Mouse (Mus musculus): Measurements from ENCODE around the gene Smyd1.

The Smyd1 gene

DNA sequence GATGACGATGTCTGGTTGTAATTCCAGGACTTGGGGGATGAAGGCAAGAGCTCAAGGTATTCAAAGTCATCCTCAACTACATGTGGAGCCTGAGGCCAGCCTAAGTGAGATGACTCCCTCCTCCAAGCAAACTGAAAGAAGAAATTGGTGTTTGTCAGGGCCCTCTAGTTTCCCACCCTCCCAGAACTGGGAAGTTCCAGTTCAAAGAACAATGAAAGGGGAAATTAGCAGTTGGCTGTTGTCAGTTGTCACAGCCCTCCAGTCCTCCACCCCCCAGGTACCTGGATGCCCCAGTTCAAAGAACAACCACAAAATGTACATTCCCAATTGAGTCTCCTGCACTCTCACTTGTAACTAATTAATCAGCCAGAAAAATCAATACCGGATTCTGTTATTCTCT, 113.3 kb downstream of the Smyd1 start:
- in situ Hi-C loops (cut with MboI): no loop called here

- in situ Hi-C loops (cut with MboI): no loop called here
Observed at GRCm38 (mm10) chr6:71204166-71204565, 117.9 kb downstream of the Smyd1 start.

GRCm38 (mm10) chr6:71203674-71204073, 118.4 kb downstream of the Smyd1 start:
- in situ Hi-C loops (cut with MboI): no loop called here

- in situ Hi-C loops (cut with MboI): no loop called here
Observed at GRCm38 (mm10) chr6:71201925-71202324, 120.1 kb downstream of the Smyd1 start.

DNA sequence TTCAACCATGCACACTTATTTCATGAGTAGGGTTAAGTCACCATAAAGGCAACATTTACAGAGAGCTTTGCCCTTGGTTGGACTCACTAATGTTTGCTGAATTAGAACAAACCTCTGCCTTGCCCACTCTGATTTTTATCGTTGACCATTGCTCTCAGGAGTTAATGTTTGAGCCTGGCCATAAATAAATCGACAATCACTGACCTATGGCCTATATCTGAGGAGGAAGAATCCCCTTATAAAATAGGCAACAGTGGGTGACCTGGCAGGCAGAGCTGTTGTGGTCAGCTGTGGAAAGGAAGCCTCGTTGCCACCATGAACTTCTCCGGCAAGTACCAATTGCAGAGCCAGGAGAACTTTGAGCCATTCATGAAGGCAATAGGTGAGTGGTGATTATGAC, 122.4 kb downstream of the Smyd1 start, which contains the start of gene Fabp1:
Gene Fabp1 (plus strand): TSS at position 216 of the 400 bp plus-strand sequence.
- in situ Hi-C loops (cut with MboI): no loop called here

DNA sequence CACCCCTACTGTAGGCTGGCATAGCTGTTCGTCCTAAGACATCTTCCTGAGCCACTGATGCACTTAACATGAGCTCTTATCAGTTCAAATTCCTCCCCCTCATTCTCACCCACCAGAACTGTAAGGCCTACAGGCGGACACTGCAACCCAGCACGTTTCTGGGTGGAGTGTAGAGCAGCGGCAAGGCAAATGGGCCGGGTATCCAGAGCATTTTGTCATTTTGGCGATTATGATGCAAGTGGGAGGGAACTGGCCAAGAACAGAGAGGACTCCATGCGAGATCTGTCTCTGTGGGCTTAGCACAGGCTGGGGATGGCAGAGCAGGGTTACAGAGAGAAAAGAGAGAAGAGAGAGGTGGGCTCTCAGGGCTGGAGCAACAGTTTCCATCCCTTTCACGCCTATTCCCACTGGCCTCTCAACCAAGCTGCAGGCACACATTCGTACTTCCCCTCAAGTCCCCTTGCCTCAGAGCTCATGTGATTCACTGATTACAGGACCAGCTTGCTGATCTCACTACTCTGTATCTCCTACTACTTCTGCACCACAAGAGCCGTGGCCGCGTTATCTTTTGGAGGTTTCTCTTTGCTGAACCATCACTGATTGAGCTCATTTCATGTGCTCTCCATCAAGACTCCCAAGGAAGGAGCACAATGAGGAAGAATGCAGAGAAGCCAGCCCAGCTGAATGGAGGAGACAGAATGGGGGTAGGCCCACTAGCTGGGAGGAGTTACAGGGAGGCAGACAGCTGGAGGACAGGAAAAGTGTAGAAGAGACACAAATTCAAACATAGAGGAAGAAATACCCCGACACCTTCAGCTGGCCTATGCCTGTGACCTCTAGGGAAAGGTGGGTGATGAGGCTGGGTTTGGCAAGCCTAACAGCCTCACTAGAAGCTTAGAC, 124.1 kb downstream of the Smyd1 start:
- in situ Hi-C loops (cut with MboI): no loop called here

DNA sequence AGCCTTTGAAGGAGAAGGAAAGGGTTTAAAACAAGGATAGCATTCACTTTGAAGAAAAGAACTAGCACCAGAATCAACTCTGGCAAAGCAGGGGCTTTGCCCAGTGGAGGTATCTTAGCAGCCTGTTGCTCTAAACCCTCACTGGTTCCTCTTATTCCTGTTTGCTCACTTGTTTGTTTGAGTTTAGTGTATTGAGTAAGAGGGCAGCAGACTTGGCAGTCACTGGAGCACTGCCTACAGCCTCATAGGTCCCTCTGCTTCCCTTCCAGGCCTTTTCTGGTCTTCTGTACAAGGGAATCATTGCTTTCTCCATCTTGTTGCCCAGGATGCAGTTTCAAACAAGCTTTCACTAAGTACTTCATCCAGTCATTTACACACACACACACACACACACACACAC, 125.9 kb downstream of the Smyd1 start:
- in situ Hi-C loops (cut with MboI): no loop called here

GRCm38 (mm10) chr6:71193151-71193740, 128.8 kb downstream of the Smyd1 start:
- in situ Hi-C loops (cut with MboI): no loop called here

GRCm38 (mm10) chr6:71190501-71190900, 131.5 kb downstream of the Smyd1 start:
- in situ Hi-C loops (cut with MboI): no loop called here

DNA sequence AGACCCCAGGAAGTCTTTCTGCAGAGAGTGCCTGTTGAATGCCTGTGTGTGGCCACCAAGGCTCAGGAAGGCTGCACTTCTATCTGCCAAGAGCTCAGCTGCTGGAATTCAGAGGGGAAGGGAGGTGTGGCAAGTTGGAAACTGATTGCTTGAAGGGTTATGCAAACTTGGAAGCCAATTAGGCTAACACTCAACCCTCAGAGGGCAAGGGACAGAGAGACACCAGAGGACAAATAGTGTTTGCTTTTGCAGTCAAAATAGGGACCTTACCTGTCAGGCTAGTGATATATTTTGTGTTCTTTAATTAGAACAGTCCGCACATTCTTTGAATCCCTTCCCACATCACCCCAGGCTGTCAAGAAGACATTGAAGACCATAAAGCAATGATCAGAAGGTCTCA, 132.5 kb downstream of the Smyd1 start:
- in situ Hi-C loops (cut with MboI): no loop called here

DNA sequence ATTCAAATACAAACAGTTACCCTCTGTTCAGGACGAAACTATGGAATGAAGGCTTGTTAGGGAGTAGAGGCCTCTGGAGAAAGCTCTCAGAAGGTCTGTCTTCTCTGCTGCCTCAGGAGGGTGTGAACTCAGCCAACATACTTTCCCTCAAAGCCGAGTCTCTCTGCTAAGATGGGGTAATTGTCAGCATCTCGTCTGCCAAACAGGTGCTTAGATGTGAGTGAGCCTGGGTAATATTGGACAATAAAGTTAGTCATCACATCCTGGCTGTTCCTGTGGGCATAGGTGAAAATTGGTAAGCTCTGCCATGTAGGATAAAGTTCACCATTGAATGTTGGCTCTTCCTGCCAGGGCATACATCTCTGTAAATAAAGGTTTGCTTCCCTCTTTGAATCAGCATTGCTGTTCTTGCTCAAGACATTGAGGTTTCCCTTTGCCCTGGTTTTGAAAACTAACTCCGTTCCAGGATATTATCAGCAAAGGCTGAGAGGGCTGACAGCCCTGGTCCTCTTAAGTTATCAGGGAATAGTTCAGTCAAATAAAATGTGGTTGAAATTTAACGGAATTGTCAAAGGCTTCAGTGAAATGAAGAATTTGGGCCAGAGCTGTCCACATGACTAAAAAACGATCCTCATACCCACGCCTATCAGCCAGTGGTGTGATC, 137.0 kb downstream of the Smyd1 start:
- in situ Hi-C loops (cut with MboI): no loop called here

DNA sequence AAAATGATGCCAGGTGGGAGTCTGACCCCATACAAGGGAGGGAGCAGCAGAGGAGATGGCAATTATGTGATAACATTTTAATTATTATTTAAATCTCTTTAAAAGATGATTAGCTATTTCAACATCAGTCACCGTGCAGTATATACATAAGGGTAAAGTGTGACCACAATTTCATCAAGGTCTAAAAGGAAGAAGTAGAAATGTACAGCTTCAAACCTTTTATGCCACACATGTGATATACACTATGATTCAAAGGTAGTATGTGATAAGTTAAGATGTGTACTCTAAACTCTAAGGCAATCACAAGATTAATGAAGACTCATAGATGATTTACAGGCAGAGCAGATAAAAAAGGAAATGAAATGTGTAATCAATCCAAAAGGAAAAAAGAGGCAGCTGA, 141.4 kb downstream of the Smyd1 start:
- in situ Hi-C loops (cut with MboI): no loop called here

- in situ Hi-C loops (cut with MboI): no loop called here
Observed at GRCm38 (mm10) chr6:71172812-71173580, 149.0 kb downstream of the Smyd1 start.

DNA sequence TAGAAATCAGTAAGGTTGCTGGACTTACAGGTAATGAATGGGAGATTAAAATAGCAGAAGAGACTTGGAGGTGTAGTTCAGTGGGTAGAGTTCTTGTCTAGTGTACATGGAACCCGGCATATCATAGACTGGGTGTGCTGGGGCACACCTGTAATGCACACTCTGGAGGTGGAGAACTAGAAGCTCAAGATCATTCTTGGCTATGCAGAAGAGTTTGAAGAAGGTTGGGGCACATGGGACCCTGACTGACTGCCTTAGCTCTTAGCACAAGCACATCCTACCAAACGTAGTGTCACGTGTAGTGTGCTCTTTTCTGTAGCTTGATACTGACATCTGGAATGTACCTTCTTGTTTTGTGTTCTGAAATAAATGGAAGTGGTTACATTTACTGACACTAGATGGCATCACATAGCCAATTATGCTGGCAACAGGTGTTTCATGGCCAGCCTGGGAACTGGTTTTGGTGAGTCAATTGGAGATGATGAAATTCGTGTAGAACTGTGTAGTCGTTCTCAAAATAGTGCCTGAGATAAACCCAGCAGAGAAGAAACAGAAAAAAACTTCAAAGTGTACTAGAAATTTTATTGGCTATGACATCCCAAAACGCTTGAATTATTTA, 155.4 kb downstream of the Smyd1 start:
- in situ Hi-C loops (cut with MboI): no loop called here

GRCm38 (mm10) chr6:71164394-71164793, 157.6 kb downstream of the Smyd1 start:
- in situ Hi-C loops (cut with MboI): no loop called here
